Mouse (Mus musculus) activated CD4-positive, CD25-positive, alpha-beta regulatory T cell, adult 9 weeks (primary cell): Measurements from ENCODE around the gene Iglon5. TPM values are rescaled to one million over a fixed set of nuclear protein-coding genes. Genes with fewer than 3 reads are reported as not detected.

ENCODE experiments used
- polyA plus RNA-seq: library from polyadenylated mRNA; unstranded; fragments of 100-300 nt; shearing (Covaris generic); gene quantifications from one replicate; pipeline ENCODE4 v1.2.1, GENCODE M21; 2017

Iglon5 gene
- not detected for polyA plus RNA-seq

GRCm38 (mm10) chr7:43489631-43490125 is at the start of gene Iglon5:
Iglon5 (minus strand) TSS chr7:43490075.

DNA sequence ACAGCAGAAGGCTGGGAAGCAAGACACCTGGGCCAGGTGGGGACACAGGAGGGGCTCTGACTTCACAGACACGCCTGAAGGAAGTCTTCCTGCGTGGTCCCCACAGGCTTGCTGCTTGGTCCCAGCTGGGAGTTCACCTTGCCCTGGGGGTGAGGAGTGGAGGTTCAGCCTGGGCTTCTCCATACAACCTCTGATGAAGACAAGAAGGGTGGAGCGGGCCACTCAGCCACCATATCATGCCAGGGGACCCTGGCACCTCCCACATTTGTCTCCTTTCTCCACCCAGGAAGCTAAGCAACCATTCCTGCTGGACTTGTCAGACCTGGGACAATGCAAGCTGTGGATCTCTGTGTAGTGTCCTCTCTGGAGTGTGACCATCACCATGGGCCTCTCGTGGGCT is 27.0 kb downstream of the Iglon5 start, which contains the start of gene Vsig10l:
Gene Vsig10l, plus strand, starts transcription at position 301 of the 400 bp plus-strand sequence.

GRCm38 (mm10) chr7:43443917-43444293 is 46.0 kb downstream of the Iglon5 start, which contains the start of the genes Etfb and Gm45233:
Etfb (plus strand) TSS chr7:43444083.
Gm45233 (plus strand) TSS chr7:43444128.

GRCm38 (mm10) chr7:43440482-43440881 is 49.4 kb downstream of the Iglon5 start, which contains the start of gene Cldnd2:
Cldnd2 (plus strand) TSS chr7:43440782.

GRCm38 (mm10) chr7:43436341-43437255 is 53.3 kb downstream of the Iglon5 start, which contains the start of gene Nkg7:
Nkg7 (plus strand) TSS chr7:43437073.

GRCm38 (mm10) chr7:43427406-43427805 is 62.5 kb downstream of the Iglon5 start, which contains the start of gene Lim2:
Lim2 (plus strand) TSS chr7:43427670.

Other genes with a start within 250 kb of the Iglon5 start
- gene Zfp715, start 176.8 kb downstream of the Iglon5 start, polyA plus RNA-seq: 24.8 TPM
- not detected for gene Siglecf, start 138.7 kb downstream of the Iglon5 start, polyA plus RNA-seq
- 0.31 TPM for gene Siglecg, start 81.9 kb downstream of the Iglon5 start, polyA plus RNA-seq
- not detected for gene Lim2, start 62.4 kb downstream of the Iglon5 start, polyA plus RNA-seq
- 186 TPM for gene Nkg7, start 53.0 kb downstream of the Iglon5 start, polyA plus RNA-seq
- gene Cldnd2, start 49.3 kb downstream of the Iglon5 start, polyA plus RNA-seq: not detected
- gene Etfb, start 46.0 kb downstream of the Iglon5 start, polyA plus RNA-seq: 153 TPM
- not detected for gene Gm45233, start 45.9 kb downstream of the Iglon5 start, polyA plus RNA-seq
- gene Vsig10l, start 26.9 kb downstream of the Iglon5 start, polyA plus RNA-seq: 3.5 TPM
- gene 4931406B18Rik, start 15.9 kb upstream of the Iglon5 start, polyA plus RNA-seq: not detected
- gene Cd33, start 54.4 kb upstream of the Iglon5 start, polyA plus RNA-seq: 0.29 TPM
- 5.5 TPM for gene Zfp658, start 72.2 kb upstream of the Iglon5 start, polyA plus RNA-seq
- 13.9 TPM for gene Zfp719, start 89.5 kb upstream of the Iglon5 start, polyA plus RNA-seq
- not detected for gene Zfp819, start 117.1 kb upstream of the Iglon5 start, polyA plus RNA-seq
- gene Ceacam18, start 144.6 kb upstream of the Iglon5 start, polyA plus RNA-seq: not detected
- gene Siglece, start 170.1 kb upstream of the Iglon5 start, polyA plus RNA-seq: 1.4 TPM
- 3.6 TPM for gene Ctu1, start 181.9 kb upstream of the Iglon5 start, polyA plus RNA-seq
- gene Klk14, start 200.3 kb upstream of the Iglon5 start, polyA plus RNA-seq: not detected
- not detected for gene Klk13, start 222.5 kb upstream of the Iglon5 start, polyA plus RNA-seq